Mouse (Mus musculus): ENCODE results near the gene Pofut1. TPM values are rescaled to one million over a fixed set of nuclear protein-coding genes. Genes with fewer than 3 reads are reported as not detected.

Gene Pofut1
- polyA plus RNA-seq, 1 experiment from 2014 or later, result 9.0 TPM

Other genes starting within 250 kb of the Pofut1 start
- 98.9 and 101 TPM in 2 replicates for gene Pdrg1, start 226.1 kb upstream of the Pofut1 start, polyA plus RNA-seq (2015; fragmentation: Nextera tagmentation; extraction: Ambion mirVana)
- 0.06 and 0.09 TPM in 2 replicates for gene Xkr7, start 209.7 kb upstream of the Pofut1 start, polyA plus RNA-seq (2015; fragmentation: Nextera tagmentation; extraction: Ambion mirVana)
- gene Ccm2l, start 175.6 kb upstream of the Pofut1 start, polyA plus RNA-seq (2015; fragmentation: Nextera tagmentation; extraction: Ambion mirVana), result 1.7 and 1.9 TPM in 2 replicates
- gene Hck, start 133.1 kb upstream of the Pofut1 start, polyA plus RNA-seq (2015; fragmentation: Nextera tagmentation; extraction: Ambion mirVana), result 6.5 and 6.8 TPM in 2 replicates
- gene Tm9sf4, start 80.2 kb upstream of the Pofut1 start, polyA plus RNA-seq (2015; fragmentation: Nextera tagmentation; extraction: Ambion mirVana), result 80.5 and 85.6 TPM in 2 replicates
- 8.6 and 9.9 TPM in 2 replicates for gene Tspyl3, start 16.1 kb upstream of the Pofut1 start, polyA plus RNA-seq (2015; fragmentation: Nextera tagmentation; extraction: Ambion mirVana)
- gene Plagl2, start 107 bp upstream of the Pofut1 start, polyA plus RNA-seq (2015; fragmentation: Nextera tagmentation; extraction: Ambion mirVana), result 20.5 and 25.6 TPM in 2 replicates
- gene Kif3b, start 49.9 kb downstream of the Pofut1 start, polyA plus RNA-seq (2015; fragmentation: Nextera tagmentation; extraction: Ambion mirVana), result 6.3 and 7.0 TPM in 2 replicates
- gene Asxl1, start 104.3 kb downstream of the Pofut1 start, polyA plus RNA-seq (2015; fragmentation: Nextera tagmentation; extraction: Ambion mirVana), result 11.3 and 14.4 TPM in 2 replicates

All from stomach, embryonic 15.5 days (tissue).